Mouse (Mus musculus) MEL (cell line): ENCODE results near the gene Rcc1l. TPM values are rescaled to one million over a fixed set of nuclear protein-coding genes. Genes with fewer than 3 reads are reported as not detected.

Source experiments
- DNase-seq: peaks from one replicate; pipeline ENCODE4 v3.0.0; 2011; ENCODE audit warnings: low read depth, low spot score
- H3K27ac ChIP-seq: 2 replicates; pipeline ENCODE4 v1.5.1; 2012; ENCODE audit warnings: low read depth, mild to moderate bottlenecking, control low read depth, low read length, moderate library complexity; ENCODE audit not compliant: control insufficient read depth
- H3K27me3 ChIP-seq, 2 experiments: fragments of 150-350 bp in 1 of 2; sonication (generic) in 1 of 2; 2 replicates each; pipeline ENCODE4 v1.6.1; 2012; ENCODE audit warnings: low read length in 2 of 2, mild to moderate bottlenecking in 2 of 2, improper control_type of control experiment in 1 of 2, moderate library complexity in 1 of 2; ENCODE audit not compliant: insufficient read depth in 2 of 2, control insufficient read depth in 1 of 2
- H3K36me3 ChIP-seq, 2 experiments: 2 replicates each; pipeline ENCODE4 v1.6.1; 2012 to 2014; ENCODE audit warnings: low read length in 2 of 2, improper control_type of control experiment in 1 of 2, inconsistent platforms in 1 of 2, mild to moderate bottlenecking in 1 of 2; ENCODE audit not compliant: insufficient read depth in 2 of 2, control insufficient read depth in 1 of 2
- H3K4me1 ChIP-seq, 2 experiments: fragments of 150-350 bp in 1 of 2; sonication (generic) in 1 of 2; 2 replicates each; pipeline ENCODE4 v1.6.1; 2012; ENCODE audit warnings: low read length in 2 of 2, improper control_type of control experiment in 1 of 2, mild to moderate bottlenecking in 1 of 2; ENCODE audit not compliant: insufficient read depth in 2 of 2, control insufficient read depth in 1 of 2
- H3K4me3 ChIP-seq, 2 experiments: fragments of 150-350 bp in 1 of 2; sonication (generic) in 1 of 2; 2 replicates each; pipeline ENCODE4 v1.5.1; 2012; ENCODE audit warnings: low read depth in 2 of 2, low read length in 2 of 2, mild to moderate bottlenecking in 2 of 2, moderate library complexity in 2 of 2, control low read depth in 1 of 2, improper control_type of control experiment in 1 of 2; ENCODE audit not compliant: control insufficient read depth in 1 of 2, insufficient read depth in 1 of 2
- H3K79me2 ChIP-seq: 2 replicates; pipeline ENCODE4 v1.6.1; 2012; ENCODE audit warnings: mild to moderate bottlenecking, low read length, moderate library complexity; ENCODE audit not compliant: control insufficient read depth, poor library complexity, insufficient read depth
- H3K9ac ChIP-seq: 2 replicates; pipeline ENCODE4 v1.6.1; 2012; ENCODE audit warnings: low read depth, mild to moderate bottlenecking, control low read depth, low read length, moderate library complexity; ENCODE audit not compliant: control insufficient read depth, poor library complexity, severe bottlenecking
- H3K9me3 ChIP-seq: fragments of 150-350 bp; sonication (generic); replicated peaks from 2 replicates; pipeline ENCODE4 v1.6.1; 2012; ENCODE audit warnings: mild to moderate bottlenecking, low read length, improper control_type of control experiment, moderate library complexity; ENCODE audit not compliant: insufficient read depth
- BHLHE40 ChIP-seq: IDR thresholded peaks from 2 replicates; pipeline ENCODE4 v1.6.1; 2012; ENCODE audit warnings: low read depth, mild to moderate bottlenecking, inconsistent platforms, low read length, improper control_type of control experiment, borderline replicate concordance
- CHD2 ChIP-seq: IDR thresholded peaks from 2 replicates; pipeline ENCODE4 v1.6.1; 2011; ENCODE audit warnings: low read length, improper control_type of control experiment
- E2F4 ChIP-seq: IDR thresholded peaks from 2 replicates; pipeline ENCODE4 v1.6.1; 2011; ENCODE audit warnings: low read depth, low read length, improper control_type of control experiment, borderline replicate concordance
- ELF1 ChIP-seq: IDR thresholded peaks from 2 replicates; pipeline ENCODE4 v1.6.1; 2014; ENCODE audit warnings: low read depth, mild to moderate bottlenecking, inconsistent platforms, low read length, improper control_type of control experiment, moderate library complexity
- MYC ChIP-seq: IDR thresholded peaks from 2 replicates; pipeline ENCODE4 v1.6.1; 2011; ENCODE audit warnings: low read depth, mild to moderate bottlenecking, low read length, improper control_type of control experiment, moderate library complexity
- POLR2A ChIP-seq, 2 experiments: IDR thresholded peaks; 2 replicates each; pipeline ENCODE4 v1.6.1; 2011 to 2012; ENCODE audit warnings: low read length in 2 of 2, mild to moderate bottlenecking in 2 of 2, control low read depth in 1 of 2, improper control_type of control experiment in 1 of 2, low read depth in 1 of 2, moderate library complexity in 1 of 2; ENCODE audit not compliant: control insufficient read depth in 1 of 2, insufficient read depth in 1 of 2, poor library complexity in 1 of 2
- POLR2AphosphoS5 ChIP-seq: IDR thresholded peaks from 2 replicates; pipeline ENCODE4 v1.6.1; 2012; ENCODE audit warnings: low read depth, borderline replicate concordance, mild to moderate bottlenecking, inconsistent platforms, low read length, moderate library complexity, mixed read lengths
- TAL1 ChIP-seq: IDR thresholded peaks from 2 replicates; pipeline ENCODE4 v1.6.1; 2012; ENCODE audit warnings: mild to moderate bottlenecking, inconsistent platforms, low read length, moderate library complexity, mixed read lengths
- TCF12 ChIP-seq: IDR thresholded peaks from 2 replicates; pipeline ENCODE4 v1.6.1; 2014; ENCODE audit warnings: low read depth, mild to moderate bottlenecking, inconsistent platforms, low read length, improper control_type of control experiment, moderate library complexity
- USF2 ChIP-seq, 2 experiments: IDR thresholded peaks; 2 replicates each; pipeline ENCODE4 v1.6.1; 2011 to 2012; ENCODE audit warnings: improper control_type of control experiment in 2 of 2, low read length in 2 of 2, borderline replicate concordance in 1 of 2, inconsistent platforms in 1 of 2, low read depth in 1 of 2, mild to moderate bottlenecking in 1 of 2; ENCODE audit not compliant: insufficient read depth in 1 of 2
- polyA plus RNA-seq, 2 experiments: library from polyadenylated mRNA; stranded (reverse) in 1 of 2; unstranded in 1 of 2; fragments of >175 nt in 1 of 2; fragments of >200 nt in 1 of 2; gene quantifications; 2 replicates each; pipeline versions ENCODE4 v1.2.1 to v1.2.4; 2012; ENCODE audit warnings: low replicate concordance in 2 of 2, low read depth in 1 of 2; ENCODE audit not compliant: insufficient read length in 2 of 2, insufficient read depth in 1 of 2, missing spikeins in 1 of 2
- total RNA-seq: library from RNA; depleted of rRNA; stranded (reverse); fragments of 300-350 nt; gene quantifications from 2 replicates; pipeline ENCODE4 v1.2.3, GENCODE M21; 2012

Gene Rcc1l
- total and polyA plus RNA-seq, 3 experiments = 51.7 to 59.1 TPM; not detected in 1

- Histone ChIP-seq H3K9ac (no peak overlapping the region), H3K79me2 (no peaks in the 10 kb centered on the region), H3K36me3 (no peaks in the 10 kb centered on the region), H3K27ac (no peak overlapping the region), H3K27me3 (no peaks in the 10 kb centered on the region), H3K4me1 (no peaks in the 10 kb centered on the region), H3K9me3 (no peaks in the 10 kb centered on the region), H3K4me3 (no peak overlapping the region)
- DNase-seq = no peak
- TF ChIP-seq POLR2A (IDR thresholded peaks at IDR 0.05; ENCODE audit: control insufficient read depth in 1 of 2, insufficient read depth in 1 of 2, low read depth in 1 of 2, low read length in 2 of 2, poor library complexity in 1 of 2) = no peak
- no peak for TF ChIP-seq CHD2
- no peak for TF ChIP-seq MYC
- no peak for TF ChIP-seq ELF1
- no peak for TF ChIP-seq E2F4
- TF ChIP-seq TAL1 = no peak
- no peak for TF ChIP-seq BHLHE40
- no peak for TF ChIP-seq USF2 (IDR thresholded peaks at IDR 0.05; ENCODE audit: borderline replicate concordance in 1 of 2, insufficient read depth in 1 of 2, low read depth in 1 of 2, low read length in 2 of 2)
Observed at GRCm38 (mm10) chr5:134217900-134218299, 41.3 kb upstream of the Rcc1l start.

DNA sequence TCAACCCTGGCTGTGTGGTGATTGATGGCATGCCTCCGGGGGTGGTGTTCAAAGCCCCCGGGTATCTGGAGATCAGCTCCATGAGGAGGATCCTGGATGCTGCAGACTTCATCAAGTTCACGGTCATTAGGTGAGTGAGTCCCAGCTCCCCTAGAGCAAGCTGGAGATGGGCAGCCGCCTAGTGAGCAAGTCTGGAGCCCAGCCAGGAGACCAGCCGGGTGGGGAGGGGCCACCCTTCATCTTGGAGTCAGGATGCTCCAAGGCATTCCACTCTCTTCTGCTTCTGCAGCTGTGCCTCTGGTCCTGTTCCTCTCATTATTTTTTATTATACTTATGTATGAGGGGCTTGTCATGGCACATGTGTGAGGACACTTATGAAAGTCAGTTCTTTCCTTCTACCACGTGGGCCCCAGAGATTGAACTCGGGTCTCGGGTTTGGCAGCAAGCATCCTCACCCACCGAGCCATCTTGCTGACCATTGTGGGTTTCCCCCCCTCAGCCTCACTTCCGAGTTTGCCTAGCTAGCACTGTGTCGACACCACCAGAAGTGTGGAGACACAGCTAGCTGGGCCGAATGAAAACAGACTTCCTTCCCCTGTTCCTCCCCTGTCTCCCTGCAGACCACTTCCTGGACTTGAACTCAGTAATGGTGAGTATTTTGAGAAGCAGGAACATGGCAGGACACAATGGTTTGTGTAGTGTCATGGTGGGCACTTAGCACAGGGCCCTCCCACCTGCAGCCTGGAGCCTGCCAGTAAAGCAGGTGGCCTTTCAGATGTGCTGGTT is 37.6 kb upstream of the Rcc1l start:
- no peak overlapping the region for H3K4me3 ChIP-seq
- H3K36me3 ChIP-seq = no peaks in the 10 kb centered on the region
- H3K9me3 ChIP-seq = no peaks in the 10 kb centered on the region
- H3K9ac ChIP-seq = no peak overlapping the region
- H3K27ac ChIP-seq = no peak overlapping the region
- no peak for DNase-seq
- no peaks in the 10 kb centered on the region for H3K4me1 ChIP-seq
- H3K79me2 ChIP-seq = no peaks in the 10 kb centered on the region
- no peaks in the 10 kb centered on the region for H3K27me3 ChIP-seq
- no peak for TF ChIP-seq TCF12

DNA sequence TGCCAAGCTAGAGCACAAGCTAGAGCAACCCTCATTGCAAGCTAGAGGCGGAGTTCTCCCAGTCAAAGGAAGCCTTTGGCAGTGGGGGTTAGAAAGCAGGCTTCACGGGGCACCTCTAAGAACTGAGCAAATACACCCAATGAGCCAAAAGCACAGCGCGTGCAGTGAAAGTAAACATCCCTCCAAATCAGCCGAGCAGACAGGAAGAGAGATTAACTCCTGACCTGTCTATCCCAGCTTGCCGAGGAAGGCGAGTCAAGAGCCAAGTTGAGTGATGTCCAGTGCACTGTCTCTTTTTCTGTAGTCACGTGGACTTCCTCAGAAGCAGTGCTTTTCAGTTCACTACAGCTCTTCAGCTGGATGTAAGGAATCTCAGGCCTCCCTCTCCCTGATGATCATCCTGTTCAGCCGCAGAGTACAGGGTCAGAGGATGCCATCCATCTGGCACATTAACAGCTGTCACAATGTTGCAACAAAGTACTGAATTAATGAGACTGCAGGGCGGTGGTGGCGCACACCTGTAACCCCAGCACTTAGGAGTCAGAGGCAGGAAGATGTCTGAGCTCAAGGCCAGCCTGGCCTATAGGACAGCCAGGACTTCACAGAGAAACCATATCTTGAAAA is 33.5 kb upstream of the Rcc1l start:
- Histone ChIP-seq H3K9me3 (no peaks in the 10 kb centered on the region), H3K27me3 (no peaks in the 10 kb centered on the region), H3K4me1 (no peaks in the 10 kb centered on the region), H3K27ac (no peak overlapping the region), H3K9ac (no peak overlapping the region), H3K79me2 (no peaks in the 10 kb centered on the region), H3K36me3 (no peaks in the 10 kb centered on the region), H3K4me3 (no peak overlapping the region)
- DNase-seq = no peak
- no peak for TF ChIP-seq ELF1
- no peak for TF ChIP-seq MYC
- no peak for TF ChIP-seq POLR2AphosphoS5
